Mouse (Mus musculus) kidney, postnatal 4 days (tissue): ENCODE results near the gene Imp4.

Experiments used
- DNase-seq, 2 experiments: peaks; one replicate each; pipeline ENCODE4 v3.0.0; 2021; ENCODE audit warnings: mixed read lengths in 2 of 2

Gene Imp4

GRCm38 (mm10) chr1:34462766-34463165, 23.1 kb downstream of the Imp4 start:
- DNase-seq = peak; percentile 82 to 86

DNA sequence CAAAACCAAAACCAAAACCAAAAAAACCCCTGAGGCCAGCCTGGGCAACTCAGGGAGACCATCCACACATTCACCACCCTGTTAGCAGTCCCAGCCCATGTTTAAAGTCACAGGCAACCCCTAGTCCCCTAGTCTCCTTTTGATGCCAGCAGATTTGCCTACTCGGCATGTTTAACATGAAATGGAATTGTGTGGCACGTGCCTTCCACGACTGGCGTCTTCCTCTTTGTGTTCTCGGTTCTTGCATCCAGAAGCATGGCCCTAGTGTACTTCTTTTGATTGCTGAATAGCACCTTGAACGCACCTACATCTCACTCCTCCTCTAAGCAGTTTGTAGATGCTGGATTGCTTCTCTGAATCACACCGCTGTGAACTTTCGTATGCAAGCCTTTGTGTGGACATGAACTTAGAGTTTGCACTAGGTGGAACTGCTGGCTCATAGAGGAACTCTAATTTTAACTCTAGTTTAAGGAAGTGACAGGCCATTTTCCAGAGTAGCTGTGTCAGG, 24.7 kb downstream of the Imp4 start:
- no peak for DNase-seq

GRCm38 (mm10) chr1:34465445-34465844, 25.8 kb downstream of the Imp4 start:
- DNase-seq = no peak

- DNase-seq = no peak
Measured at GRCm38 (mm10) chr1:34468051-34468450, 28.4 kb downstream of the Imp4 start.

DNA sequence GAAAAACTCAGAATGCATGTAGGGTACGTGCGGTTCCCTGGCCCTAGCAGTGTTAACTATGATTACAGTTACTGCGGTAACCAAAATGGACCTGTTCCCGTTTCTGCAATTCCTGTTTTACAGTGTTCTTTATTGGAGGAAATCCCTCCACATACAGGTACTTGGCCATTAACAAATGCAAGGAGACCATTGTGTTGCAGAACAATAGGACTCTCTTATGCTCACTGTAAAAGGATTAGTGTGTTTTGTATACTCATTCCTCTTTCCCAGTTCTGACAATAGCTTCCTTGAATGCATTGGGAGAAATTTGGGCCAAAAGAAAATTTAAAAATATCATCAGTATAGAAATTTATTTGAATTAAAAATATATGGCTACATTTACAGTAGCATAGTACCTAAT, 28.8 kb downstream of the Imp4 start:
- DNase-seq = no peak

DNA sequence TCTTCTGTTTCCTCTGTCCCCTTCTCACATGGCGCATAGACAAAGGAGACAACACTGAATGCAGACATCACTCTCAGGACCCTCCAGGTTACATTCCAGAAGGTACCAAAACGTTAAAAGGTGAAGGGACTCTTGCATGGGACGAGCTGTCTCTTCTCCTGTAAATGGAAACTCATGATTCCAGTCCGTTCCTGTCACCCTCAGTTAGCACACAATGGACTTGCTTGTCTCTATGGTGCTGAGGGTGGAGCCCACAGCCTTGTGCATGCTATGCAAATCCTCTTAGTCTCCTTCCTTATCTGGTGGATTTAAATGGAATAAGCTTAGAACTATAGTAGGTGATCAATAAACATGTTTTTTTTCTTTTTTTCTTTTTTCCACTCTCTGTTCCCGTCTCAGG, 30.1 kb downstream of the Imp4 start:
- DNase-seq = no peak

- peak; percentile 65 to 67 for DNase-seq
Measured at GRCm38 (mm10) chr1:34472427-34473300, 33.0 kb downstream of the Imp4 start.

DNA sequence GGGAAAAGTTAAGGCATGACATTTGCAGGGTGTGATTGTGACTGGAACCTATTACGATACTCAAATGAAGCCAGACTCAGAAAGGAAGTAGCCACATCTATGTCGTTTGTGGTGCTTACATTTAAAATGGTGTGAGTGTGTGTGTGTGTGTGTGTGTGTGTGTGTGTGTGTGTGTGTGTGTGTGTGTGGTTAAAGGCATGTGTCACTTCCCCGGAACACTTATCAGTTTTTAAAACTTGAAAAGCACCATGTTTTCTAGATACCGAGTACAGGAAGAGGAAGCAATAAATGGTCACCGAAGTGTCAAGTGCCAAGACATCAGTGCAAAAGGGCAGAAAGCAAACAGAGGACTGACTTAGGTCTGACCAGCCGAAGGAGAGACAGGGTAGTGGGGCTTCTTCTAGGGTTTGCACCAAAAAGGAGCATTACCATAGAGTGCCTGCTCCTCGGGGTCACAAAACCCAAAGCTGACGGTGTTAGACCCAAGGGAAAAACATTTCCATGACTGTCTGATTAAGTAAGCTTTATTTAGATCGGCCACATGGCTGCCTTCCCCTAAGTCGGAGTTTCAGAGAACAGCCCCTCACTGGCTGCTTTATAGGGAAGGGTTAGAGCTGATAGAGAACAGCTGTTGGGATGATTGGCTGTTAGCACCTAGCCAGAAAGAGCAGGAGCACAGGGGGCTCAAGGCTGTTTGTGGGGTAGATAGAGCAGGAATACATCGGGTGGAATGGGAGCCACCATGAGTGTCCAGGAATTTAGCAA, 39.4 kb downstream of the Imp4 start:
- no peak for DNase-seq

DNA sequence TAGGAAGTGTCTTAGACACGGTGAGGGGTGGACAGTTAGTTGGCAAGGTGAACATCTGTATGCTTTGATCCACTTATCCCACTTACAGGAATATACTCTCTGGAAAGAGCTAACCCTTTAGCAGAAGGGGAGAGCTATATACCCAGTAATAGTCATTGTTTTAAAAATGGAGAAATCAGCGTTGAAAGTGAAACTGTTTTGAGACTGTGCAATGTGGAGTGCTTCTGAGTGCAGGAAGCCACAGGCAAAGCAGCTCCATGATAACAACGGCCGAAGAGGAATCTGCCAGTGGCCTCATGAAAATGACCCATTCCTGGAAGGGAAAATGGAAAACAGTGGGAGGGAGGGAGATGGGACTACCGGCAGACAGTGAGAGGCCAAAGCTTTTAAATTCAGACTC, 41.1 kb downstream of the Imp4 start:
- no peak for DNase-seq

DNA sequence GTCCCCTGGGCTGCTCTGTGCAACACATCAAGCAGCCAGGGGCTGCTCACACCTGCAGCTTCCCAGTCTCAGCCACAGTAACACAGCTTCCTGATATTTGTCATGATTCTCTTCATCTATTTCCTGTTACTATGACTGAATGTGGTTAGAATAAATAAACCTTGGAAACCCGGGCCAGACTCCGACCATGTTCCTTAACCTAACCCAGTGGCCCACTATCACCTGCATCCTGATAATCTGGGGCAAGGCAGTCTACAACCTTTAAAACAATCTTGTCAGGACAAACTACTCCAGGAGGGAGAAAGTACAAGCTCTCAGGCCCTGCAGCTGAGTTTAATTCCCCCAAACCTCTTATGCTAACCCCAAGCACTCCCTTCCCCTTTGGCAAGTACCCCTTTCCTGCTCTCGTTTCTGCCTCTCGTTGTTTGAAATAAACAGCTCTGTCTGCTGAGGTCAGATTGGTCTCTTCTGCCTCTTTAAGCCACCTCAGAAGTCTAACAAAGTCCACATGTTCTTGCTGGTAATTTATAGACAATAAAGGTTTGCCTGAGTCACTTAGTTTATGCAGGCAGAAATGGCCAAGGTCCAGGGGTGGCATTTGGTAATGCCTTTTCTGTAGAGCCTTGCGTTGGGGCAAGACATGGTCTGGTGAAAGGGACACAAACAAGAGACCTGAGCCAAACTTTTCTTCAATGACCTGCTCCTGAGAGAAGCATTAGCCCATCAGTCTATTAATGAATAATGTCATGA, 42.4 kb downstream of the Imp4 start:
- no peak for DNase-seq

DNA sequence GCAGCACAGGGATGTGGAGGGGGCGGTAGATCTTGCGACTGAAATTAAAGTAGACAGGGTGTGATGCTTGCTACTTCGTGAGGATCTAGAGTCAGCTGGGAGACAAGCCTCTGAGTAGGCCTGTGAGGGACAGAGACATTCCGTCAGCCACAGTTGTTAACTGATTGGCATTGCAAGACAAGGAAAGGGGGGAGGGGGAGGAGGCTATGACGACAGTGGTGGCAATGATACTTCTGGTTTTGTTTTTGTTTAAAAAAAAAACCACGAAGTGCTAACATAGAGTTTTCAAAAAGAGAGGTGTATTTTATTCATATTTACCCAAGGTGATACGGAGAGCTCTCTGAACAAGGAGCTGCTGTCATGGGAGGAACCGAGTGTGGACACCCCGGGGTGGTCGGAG, 44.8 kb downstream of the Imp4 start:
- DNase-seq = no peak

- DNase-seq = peak; percentile 58 to 72
Measured at GRCm38 (mm10) chr1:34485461-34486188, 46.0 kb downstream of the Imp4 start.

GRCm38 (mm10) chr1:34487383-34487782, 47.7 kb downstream of the Imp4 start:
- DNase-seq = no peak

DNA sequence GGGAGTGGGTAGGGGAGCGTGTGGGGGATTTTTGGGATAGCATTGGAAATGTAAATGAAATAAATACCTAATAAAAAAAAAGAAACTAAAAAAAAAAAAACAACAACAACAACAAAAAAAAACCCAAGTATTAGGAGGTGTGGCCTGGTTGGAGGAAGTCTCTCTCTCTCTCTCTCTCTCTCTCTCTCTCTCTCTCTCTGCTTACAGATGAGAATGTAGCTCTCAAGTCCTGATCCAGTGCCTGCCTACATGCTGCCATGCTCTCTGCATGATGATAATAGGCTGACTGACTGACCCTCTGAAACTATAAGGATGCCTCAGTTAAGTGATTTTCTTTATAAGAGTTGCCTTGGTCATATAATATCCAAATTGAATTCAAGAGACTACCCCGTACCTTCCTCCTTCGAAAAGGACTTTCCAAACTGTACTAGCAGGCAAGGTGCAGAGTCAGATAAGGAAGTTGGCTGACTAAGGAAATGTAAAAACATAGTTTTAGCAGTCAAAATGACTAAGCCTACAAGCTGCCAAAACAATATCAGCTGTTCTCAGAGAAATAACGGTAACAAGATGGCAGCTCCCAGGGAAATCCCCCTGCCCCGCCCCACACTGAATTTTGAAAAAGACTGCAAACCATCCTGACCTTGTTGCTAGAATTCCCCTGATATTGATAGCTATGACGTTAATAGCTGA, 50.3 kb downstream of the Imp4 start:
- no peak for DNase-seq

DNA sequence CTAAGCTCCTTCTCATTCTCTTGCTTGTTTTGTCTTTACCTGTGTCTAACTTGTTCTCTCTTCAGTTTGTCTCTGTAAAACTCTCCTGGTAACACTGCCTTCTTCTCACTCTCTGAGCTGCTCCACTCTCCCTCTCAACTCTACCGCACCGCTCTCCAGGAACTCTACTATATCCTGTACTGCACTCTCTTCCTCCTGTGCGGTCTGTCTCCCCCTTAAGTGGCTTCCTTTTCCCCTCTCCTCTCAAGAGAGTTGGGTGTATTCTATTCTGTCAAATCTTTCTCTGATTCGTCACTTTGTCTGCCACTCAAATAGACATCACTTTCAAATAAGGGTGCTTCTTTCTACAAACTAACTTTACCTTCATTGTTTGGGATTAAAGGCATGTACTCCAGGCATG, 51.8 kb downstream of the Imp4 start:
- DNase-seq = no peak
